Mouse (Mus musculus) cortical plate, adult 2 months (tissue): ENCODE measurements around the gene Tbkbp1. TPM values are rescaled to one million over a fixed set of nuclear protein-coding genes. Genes with fewer than 3 reads are reported as not detected.

ENCODE experiments used
- H3K27ac ChIP-seq: fragments of 200-500 bp; 2 replicates; pipeline ENCODE4 v1.5.1; 2012; ENCODE audit warnings: low read length, control low read depth, inconsistent platforms; ENCODE audit not compliant: insufficient read depth
- H3K4me1 ChIP-seq: fragments of 200-500 bp; 2 replicates; pipeline ENCODE4 v1.6.1; 2011; ENCODE audit warnings: low read length; ENCODE audit not compliant: control insufficient read depth, insufficient read depth
- H3K4me3 ChIP-seq: fragments of 200-500 bp; 2 replicates; pipeline ENCODE4 v1.5.1; 2011; ENCODE audit warnings: mild to moderate bottlenecking, low read length, control low read depth; ENCODE audit not compliant: insufficient read depth
- CTCF ChIP-seq: fragments of 200-500 bp; IDR thresholded peaks from 2 replicates; pipeline ENCODE4 v1.5.1; 2011; ENCODE audit warnings: mild to moderate bottlenecking, control low read depth, low read length; ENCODE audit not compliant: insufficient read depth; ENCODE audit errors: extremely low read depth
- POLR2A ChIP-seq: fragments of 200-500 bp; IDR thresholded peaks from 2 replicates; pipeline ENCODE4 v1.6.1; 2011; ENCODE audit warnings: mild to moderate bottlenecking, low read length, control low read depth; ENCODE audit not compliant: insufficient read depth; ENCODE audit errors: extremely low read depth
- polyA plus RNA-seq: library from polyadenylated mRNA; depleted of rRNA; stranded (reverse); fragments of >200 nt; gene quantifications from 2 replicates; pipeline ENCODE4 v1.2.3, GENCODE M21; 2012

Gene Tbkbp1
- polyA plus RNA-seq, 1 experiment = 54.5 TPM

GRCm38 (mm10) chr11:97175499-97175898 lies 24.2 kb upstream of the Tbkbp1 start:
- Histone ChIP-seq H3K27ac (no peak overlapping the region), H3K4me3 (no peak overlapping the region), H3K4me1 (no peaks in the 10 kb centered on the region; the same call in 1 of the 2 replicates)
- TF ChIP-seq CTCF (no peak), POLR2A (no peak)

GRCm38 (mm10) chr11:97160341-97160740 lies 9.0 kb upstream of the Tbkbp1 start:
- Histone ChIP-seq H3K27ac (no peak overlapping the region), H3K4me3 (no peak overlapping the region), H3K4me1 (peaks cover 8% of the 10 kb centered on the region)
- no peak for TF ChIP-seq CTCF
- TF ChIP-seq POLR2A = no peak

- H3K27ac ChIP-seq = no peak overlapping the region
- H3K4me1 ChIP-seq = peaks cover 10% of the 10 kb centered on the region
- no peak overlapping the region for H3K4me3 ChIP-seq
- TF ChIP-seq CTCF (no peak), POLR2A (no peak)
Measured at GRCm38 (mm10) chr11:97156999-97157398, 5.7 kb upstream of the Tbkbp1 start.

- Histone ChIP-seq H3K27ac (no peak overlapping the region), H3K4me1 (peaks cover 5% of the 10 kb centered on the region), H3K4me3 (peak overlapping the region; percentile 84; the same call in 1 of the 2 replicates)
- TF ChIP-seq CTCF (no peak), POLR2A (no peak)
Measured at GRCm38 (mm10) chr11:97152662-97153287, 1.5 kb upstream of the Tbkbp1 start.

GRCm38 (mm10) chr11:97152023-97152426 lies 730 bp upstream of the Tbkbp1 start:
- TF ChIP-seq POLR2A (no peak), CTCF (no peak)
- H3K4me3 ChIP-seq = peak overlapping the region; percentile 84; the same call in 1 of the 2 replicates
- H3K27ac ChIP-seq = 0 out of 2 replicates have a peak overlapping the region, but pooled peaks have one; percentile 13
- peaks cover 5% of the 10 kb centered on the region for H3K4me1 ChIP-seq

- no peak for TF ChIP-seq CTCF
- peak; percentile 63; the same call in 1 of the 2 replicates for TF ChIP-seq POLR2A
- peak overlapping the region; percentile 84 for H3K4me3 ChIP-seq
- H3K27ac ChIP-seq = peak overlapping the region; percentile 75
- peaks cover 5% of the 10 kb centered on the region for H3K4me1 ChIP-seq
Measured at GRCm38 (mm10) chr11:97150411-97151330, 624 bp downstream of the Tbkbp1 start.

- Histone ChIP-seq H3K4me1 (peaks cover 5% of the 10 kb centered on the region), H3K4me3 (peak overlapping the region; percentile 84), H3K27ac (peak overlapping the region; percentile 75)
- no peak for TF ChIP-seq CTCF
- no peak for TF ChIP-seq POLR2A
Measured at GRCm38 (mm10) chr11:97149995-97150410, 1.3 kb downstream of the Tbkbp1 start.

GRCm38 (mm10) chr11:97149026-97149425 lies 2.3 kb downstream of the Tbkbp1 start:
- Histone ChIP-seq H3K4me3 (no peak overlapping the region; the same call in 1 of the 2 replicates), H3K27ac (no peak overlapping the region), H3K4me1 (peaks cover 5% of the 10 kb centered on the region)
- TF ChIP-seq CTCF (no peak), POLR2A (no peak)

- TF ChIP-seq POLR2A = no peak
- TF ChIP-seq CTCF = no peak
- Histone ChIP-seq H3K4me1 (peaks cover 5% of the 10 kb centered on the region), H3K27ac (no peak overlapping the region), H3K4me3 (no peak overlapping the region)
Measured at GRCm38 (mm10) chr11:97148591-97148990, 2.7 kb downstream of the Tbkbp1 start.
